Mouse (Mus musculus) midbrain, embryonic 10.5 days (tissue): Measurements from ENCODE around the gene Slc25a45. TPM values are rescaled to one million over a fixed set of nuclear protein-coding genes. Genes with fewer than 3 reads are reported as not detected.

Source experiments
- DNase-seq: peaks from one replicate; pipeline ENCODE4 v3.0.0-alpha.2; 2017; ENCODE audit warnings: low spot score
- H3K27ac ChIP-seq: fragments of 300-500 bp; sonication (generic); replicated peaks from 2 replicates; pipeline ENCODE4 v1.5.1; 2016; ENCODE audit warnings: mild to moderate bottlenecking
- H3K27me3 ChIP-seq: fragments of 300-500 bp; sonication (generic); 2 replicates; pipeline ENCODE4 v1.6.1; 2016; ENCODE audit warnings: low read depth, mild to moderate bottlenecking; ENCODE audit not compliant: poor library complexity, severe bottlenecking
- H3K36me3 ChIP-seq: fragments of 300-500 bp; sonication (generic); 2 replicates; pipeline ENCODE4 v1.6.1; 2016; ENCODE audit warnings: mild to moderate bottlenecking, moderate library complexity
- H3K4me1 ChIP-seq: fragments of 300-500 bp; sonication (generic); 2 replicates; pipeline ENCODE4 v1.6.1; 2016
- H3K4me3 ChIP-seq: fragments of 300-500 bp; sonication (generic); 2 replicates; pipeline ENCODE4 v1.5.1; 2016; ENCODE audit warnings: mild to moderate bottlenecking, moderate library complexity
- H3K9me3 ChIP-seq: fragments of 300-500 bp; sonication (generic); replicated peaks from 2 replicates; pipeline ENCODE4 v1.6.1; 2016; ENCODE audit warnings: mild to moderate bottlenecking
- WGBS: fragments of 180-500 bp; shearing (Covaris S2); methylation state at CpG from one replicate; pipeline ENCODE4 v1.1.7; 2016; 5-methylcytosine and 5-hydroxymethylcytosine counted together
- polyA plus RNA-seq: library from polyadenylated mRNA; unstranded; fragments of >200 nt; fragmentation: Nextera tagmentation; extraction: Ambion mirVana; gene quantifications from 2 replicates; pipeline ENCODE4 v1.2.1, GENCODE M21; 2016

Gene Slc25a45
- polyA plus RNA-seq, 1 experiment from 2014 or later: 2.3 TPM

DNA sequence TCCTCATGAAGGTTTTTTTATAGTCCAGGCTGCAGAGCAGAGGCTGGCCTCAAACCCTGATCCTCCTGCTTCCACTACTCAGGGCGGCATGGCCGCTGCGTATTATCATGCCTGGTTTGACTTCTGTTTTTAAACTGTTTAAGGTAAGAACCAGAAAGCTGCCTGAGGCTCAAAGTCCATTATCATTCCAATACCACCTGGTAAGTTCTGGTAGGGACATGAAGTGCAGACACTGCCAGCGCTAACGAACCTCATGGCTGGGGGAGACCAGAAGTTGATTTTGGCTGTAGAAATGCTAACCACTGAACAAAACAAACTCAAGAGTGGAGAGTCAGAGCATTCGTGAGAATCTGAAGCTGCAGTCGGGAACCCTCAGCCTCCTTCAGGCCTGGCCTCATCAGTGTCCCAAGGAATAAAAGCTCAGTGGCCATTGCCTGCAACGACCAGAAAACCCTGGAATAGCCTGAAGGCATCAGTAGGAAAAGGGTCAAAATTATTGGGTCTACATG, 41.6 kb upstream of the Slc25a45 start:
- H3K4me3 ChIP-seq: no peak overlapping the region
- H3K36me3 ChIP-seq: no peaks in the 10 kb centered on the region
- no peaks in the 10 kb centered on the region for H3K27me3 ChIP-seq
- 79% methylated on average over 8 of the region's 8 CpGs for whole genome bisulfite sequencing
- H3K9me3 ChIP-seq: no peaks in the 10 kb centered on the region
- DNase-seq: no peak
- H3K4me1 ChIP-seq: peaks cover 28% of the 10 kb centered on the region
- H3K27ac ChIP-seq: no peak overlapping the region

DNA sequence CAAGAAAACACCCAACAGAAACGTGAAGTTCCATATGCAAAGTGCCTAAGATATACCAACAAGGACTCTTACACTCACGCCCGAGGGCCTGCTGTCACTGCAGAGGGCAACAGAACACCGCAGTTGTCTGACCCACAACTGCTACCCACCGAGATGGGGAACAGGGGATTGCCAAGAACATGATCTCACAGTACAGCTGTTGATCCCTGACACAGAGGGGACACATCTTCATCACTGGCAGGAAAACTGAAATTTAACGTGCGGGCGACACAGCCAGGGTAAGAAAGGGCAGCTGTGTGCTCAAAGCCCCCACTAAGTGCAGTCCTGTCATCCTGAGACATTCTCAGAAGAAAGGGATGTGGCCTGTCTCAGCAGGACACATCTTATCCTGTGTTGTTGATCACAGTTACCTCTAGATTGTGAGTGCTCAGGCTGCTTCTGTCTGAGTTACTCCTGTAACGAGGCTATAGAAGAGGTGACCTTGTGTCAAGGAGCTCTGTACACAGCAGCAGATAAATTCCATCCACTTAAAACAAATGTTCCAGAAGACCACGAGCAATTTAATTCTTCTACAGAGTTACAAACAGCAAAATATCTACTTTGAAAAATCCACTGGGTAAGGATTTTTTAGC, 40.6 kb upstream of the Slc25a45 start:
- no peaks in the 10 kb centered on the region for H3K36me3 ChIP-seq
- H3K4me1 ChIP-seq: peaks cover 38% of the 10 kb centered on the region
- no peak overlapping the region for H3K4me3 ChIP-seq
- H3K9me3 ChIP-seq: no peaks in the 10 kb centered on the region
- no peak overlapping the region for H3K27ac ChIP-seq
- DNase-seq: no peak
- no peaks in the 10 kb centered on the region for H3K27me3 ChIP-seq
- 79% methylated on average over 10 of the region's 10 CpGs for WGBS

DNA sequence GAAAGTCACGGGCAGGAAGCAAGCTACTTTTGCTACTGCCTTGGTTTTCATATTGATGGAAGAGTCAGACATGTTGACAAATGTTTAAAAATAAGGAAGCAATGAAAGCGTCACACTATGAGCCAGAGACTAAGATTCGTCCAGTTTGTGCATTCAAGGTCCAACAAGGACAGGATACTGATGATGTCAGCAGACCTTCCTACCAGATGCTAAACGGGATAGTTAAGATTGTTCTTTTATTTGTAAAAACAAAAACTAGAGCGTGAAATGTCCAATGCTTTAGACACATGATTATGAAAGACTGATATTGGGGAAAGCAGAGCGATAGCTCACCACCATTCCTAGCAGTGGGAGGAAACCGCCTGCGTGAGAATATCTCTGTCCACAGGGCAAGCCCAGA, 40.0 kb upstream of the Slc25a45 start:
- H3K9me3 ChIP-seq: no peaks in the 10 kb centered on the region
- 93% methylated on average over 8 of the region's 8 CpGs for WGBS
- no peaks in the 10 kb centered on the region for H3K36me3 ChIP-seq
- H3K4me3 ChIP-seq: no peak overlapping the region
- peaks cover 44% of the 10 kb centered on the region for H3K4me1 ChIP-seq
- no peaks in the 10 kb centered on the region for H3K27me3 ChIP-seq
- H3K27ac ChIP-seq: no peak overlapping the region
- no peak for DNase-seq

DNA sequence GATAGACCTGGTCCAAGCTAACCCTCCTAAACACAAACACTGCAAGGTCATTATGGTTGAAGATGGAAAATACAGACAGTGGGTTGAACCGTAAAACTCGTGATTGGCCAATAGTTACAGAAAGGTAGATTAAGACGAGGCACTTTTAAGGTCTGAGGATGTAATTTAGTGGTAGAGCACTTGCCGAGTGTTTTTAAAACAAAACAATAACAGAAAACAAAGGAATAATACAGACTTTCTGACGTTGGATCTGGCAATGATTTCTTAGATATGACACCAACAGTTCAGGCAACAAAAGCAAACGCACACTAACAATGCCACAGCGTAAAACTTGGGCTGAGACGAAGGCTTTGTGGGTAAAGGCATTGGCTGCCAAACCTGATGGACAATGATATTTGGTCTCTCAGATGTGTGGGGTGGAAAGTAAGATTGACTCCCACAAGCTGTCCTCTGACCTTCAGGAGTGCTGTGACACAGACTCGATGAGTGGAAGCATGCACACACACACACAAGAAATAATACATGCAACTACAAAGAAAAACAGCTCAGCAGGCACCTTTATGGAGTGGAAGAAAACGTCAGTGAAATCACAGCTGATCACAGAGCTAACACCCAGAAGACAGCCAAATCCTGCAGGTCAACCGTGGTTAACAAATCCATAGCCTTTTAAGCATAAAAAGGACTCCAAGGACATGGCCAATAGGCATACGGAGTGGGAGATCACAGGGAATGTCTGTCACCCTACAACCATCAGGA, 39.3 kb upstream of the Slc25a45 start:
- H3K27ac ChIP-seq: no peak overlapping the region
- H3K4me3 ChIP-seq: no peak overlapping the region
- H3K9me3 ChIP-seq: no peaks in the 10 kb centered on the region
- H3K27me3 ChIP-seq: no peaks in the 10 kb centered on the region
- peaks cover 51% of the 10 kb centered on the region for H3K4me1 ChIP-seq
- DNase-seq: no peak
- 83% methylated on average over 12 of the region's 12 CpGs for WGBS
- no peaks in the 10 kb centered on the region for H3K36me3 ChIP-seq

DNA sequence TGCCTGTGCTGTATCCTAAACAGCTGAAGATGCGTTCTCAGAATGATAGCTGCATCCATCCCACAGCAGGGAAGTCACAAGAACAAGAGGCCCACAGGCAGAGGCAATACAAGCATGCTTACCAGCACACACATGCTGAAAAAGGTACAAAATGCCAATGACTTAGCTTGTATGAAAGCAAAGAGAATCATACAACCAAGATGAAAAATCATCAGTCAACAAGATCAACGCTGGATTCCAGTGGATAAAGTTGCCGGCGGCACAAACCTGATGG, 38.8 kb upstream of the Slc25a45 start:
- Histone ChIP-seq H3K9me3 (no peaks in the 10 kb centered on the region), H3K36me3 (no peaks in the 10 kb centered on the region), H3K4me3 (no peak overlapping the region), H3K27me3 (no peaks in the 10 kb centered on the region), H3K4me1 (peaks cover 56% of the 10 kb centered on the region), H3K27ac (no peak overlapping the region)
- no peak for DNase-seq
- WGBS: 89% methylated on average over 4 of the region's 4 CpGs

DNA sequence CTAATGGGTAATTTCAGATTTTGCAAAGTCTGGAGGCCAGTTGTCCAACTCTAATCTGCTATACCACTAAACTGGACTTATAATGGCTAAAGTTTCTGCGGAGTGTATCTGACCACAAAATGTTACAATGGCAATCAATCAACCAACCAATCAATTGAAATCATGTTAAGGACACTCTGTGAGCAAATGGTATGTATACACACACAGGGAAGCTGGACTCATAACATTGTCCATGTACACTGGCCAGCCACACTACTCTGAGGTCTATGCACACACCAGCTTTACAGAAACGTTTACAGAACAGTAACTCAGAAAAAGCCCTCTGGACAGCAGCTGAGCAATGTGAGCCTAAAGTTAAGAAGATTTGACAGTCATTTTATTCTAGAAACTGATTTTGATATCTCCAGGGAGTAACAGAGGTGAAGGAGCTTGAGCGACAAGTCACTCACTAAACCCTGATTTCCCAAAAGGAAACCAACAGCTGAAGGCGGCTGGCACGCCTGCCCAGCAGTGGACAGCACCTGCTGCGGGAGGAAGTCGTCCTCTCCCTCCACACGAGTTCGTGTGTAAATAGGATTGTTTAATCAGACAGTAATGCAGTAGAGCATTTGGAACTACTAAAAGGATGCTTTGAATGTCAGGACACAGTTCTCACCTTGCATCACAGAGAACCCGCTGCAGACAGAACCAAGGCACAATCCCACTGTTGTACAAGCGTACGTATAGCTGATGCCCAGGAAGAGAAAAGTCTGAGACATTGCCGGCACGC, 38.1 kb upstream of the Slc25a45 start:
- Histone ChIP-seq H3K4me3 (no peak overlapping the region), H3K4me1 (peaks cover 63% of the 10 kb centered on the region), H3K9me3 (no peaks in the 10 kb centered on the region), H3K27ac (no peak overlapping the region), H3K36me3 (no peaks in the 10 kb centered on the region), H3K27me3 (no peaks in the 10 kb centered on the region)
- no peak for DNase-seq
- 84% methylated on average over 14 of the region's 14 CpGs for WGBS

DNA sequence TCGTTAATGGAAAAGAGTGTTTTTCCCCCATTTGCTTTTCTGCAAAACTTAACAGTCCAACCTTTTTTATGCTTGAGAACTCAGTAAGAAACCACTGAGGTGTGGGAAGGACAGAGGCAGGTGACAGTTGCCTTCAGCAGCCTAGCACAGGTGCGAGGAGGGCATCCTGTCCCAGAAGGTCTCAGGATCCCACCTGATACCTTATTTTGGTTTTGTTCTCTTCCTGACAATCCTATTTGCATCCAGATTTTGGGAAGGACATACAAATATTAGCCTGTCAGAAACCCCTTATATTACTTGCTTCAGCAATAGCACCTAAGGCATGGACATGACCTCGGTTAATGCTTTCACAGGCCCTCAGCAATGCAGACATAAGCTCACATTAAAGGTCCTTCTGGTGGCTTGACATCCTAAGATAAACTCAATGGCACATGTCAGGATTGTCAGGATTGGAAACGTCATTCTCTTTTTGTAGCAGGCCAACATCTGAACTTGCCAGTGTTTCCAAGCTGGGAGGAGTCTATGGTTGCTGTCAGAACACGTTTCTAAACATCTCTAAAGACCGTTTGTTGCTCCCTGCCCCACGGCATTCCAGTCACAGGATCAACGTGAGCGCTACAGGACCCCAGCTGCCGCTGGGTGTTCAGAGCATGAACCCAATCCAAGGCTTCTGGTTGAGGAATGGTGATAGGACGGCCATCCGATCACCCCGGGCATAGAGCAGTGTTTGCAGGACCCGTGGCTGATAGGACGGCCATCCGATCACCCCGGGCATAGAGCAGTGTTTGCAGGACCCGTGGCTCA, 37.3 kb upstream of the Slc25a45 start:
- Histone ChIP-seq H3K36me3 (no peaks in the 10 kb centered on the region), H3K4me3 (no peak overlapping the region), H3K9me3 (no peaks in the 10 kb centered on the region), H3K27me3 (no peaks in the 10 kb centered on the region), H3K4me1 (peaks cover 71% of the 10 kb centered on the region), H3K27ac (no peak overlapping the region)
- 83% methylated on average over 18 of the region's 18 CpGs for WGBS
- no peak for DNase-seq

DNA sequence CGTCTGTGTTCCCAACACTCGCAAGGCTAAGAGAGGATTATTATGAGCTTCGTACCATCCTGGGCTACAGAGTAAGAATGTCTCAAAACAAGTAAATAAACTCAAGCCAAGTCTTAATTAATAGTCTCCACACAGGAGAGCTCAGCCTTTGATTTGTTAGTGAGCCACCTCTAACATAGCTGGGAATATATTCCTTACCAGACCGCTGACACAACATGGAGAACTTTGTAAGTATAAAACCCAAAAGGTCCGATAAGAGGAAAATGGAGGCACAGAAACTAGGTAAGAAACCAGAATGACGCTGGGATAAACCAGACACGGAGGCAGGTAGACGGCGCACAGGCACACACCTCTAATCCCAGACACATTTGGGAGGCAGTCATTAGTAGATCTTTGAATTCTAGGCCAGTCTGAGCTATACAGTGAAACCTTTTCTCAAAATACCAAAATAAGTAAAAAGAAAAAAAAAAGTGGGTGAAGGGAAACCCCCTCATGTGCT, 36.7 kb upstream of the Slc25a45 start:
- Histone ChIP-seq H3K27ac (peak overlapping the region; percentile 72; the same call in 1 of the 2 replicates), H3K36me3 (no peaks in the 10 kb centered on the region), H3K9me3 (no peaks in the 10 kb centered on the region), H3K27me3 (no peaks in the 10 kb centered on the region), H3K4me3 (no peak overlapping the region), H3K4me1 (peaks cover 77% of the 10 kb centered on the region)
- DNase-seq: no peak
- WGBS: 91% methylated on average over 9 of the region's 9 CpGs

DNA sequence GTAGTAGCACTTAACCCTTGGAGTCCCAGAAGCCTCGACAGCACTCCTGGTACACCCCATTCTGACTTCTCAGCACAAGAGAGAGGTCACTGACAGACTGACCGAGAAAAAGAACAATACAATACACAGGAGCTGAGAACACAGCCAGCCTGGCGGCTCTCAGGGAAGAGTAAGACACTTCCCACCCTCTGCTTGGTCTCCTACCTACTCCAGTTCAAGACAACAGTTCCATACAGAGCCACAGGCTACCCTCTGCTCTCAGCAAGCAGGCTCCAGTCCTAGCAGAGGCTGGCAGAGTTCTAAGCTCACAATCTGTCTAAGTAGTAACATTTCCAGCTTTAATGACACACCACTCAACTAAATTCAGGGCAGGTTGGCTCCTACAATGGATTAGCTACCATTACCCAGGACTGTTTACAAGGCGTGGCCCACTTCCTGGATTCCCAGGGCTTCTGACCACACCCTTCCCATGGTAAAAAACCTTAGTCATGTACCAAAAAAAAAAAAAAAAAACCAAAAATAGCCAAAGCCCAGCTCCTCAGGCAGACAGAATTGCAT, 36.1 kb upstream of the Slc25a45 start:
- DNase-seq: no peak
- Histone ChIP-seq H3K27me3 (no peaks in the 10 kb centered on the region), H3K27ac (peak overlapping the region; percentile 72), H3K4me1 (peaks cover 82% of the 10 kb centered on the region), H3K36me3 (no peaks in the 10 kb centered on the region), H3K9me3 (no peaks in the 10 kb centered on the region), H3K4me3 (no peak overlapping the region)
- 62% methylated on average over 4 of the region's 4 CpGs for WGBS

DNA sequence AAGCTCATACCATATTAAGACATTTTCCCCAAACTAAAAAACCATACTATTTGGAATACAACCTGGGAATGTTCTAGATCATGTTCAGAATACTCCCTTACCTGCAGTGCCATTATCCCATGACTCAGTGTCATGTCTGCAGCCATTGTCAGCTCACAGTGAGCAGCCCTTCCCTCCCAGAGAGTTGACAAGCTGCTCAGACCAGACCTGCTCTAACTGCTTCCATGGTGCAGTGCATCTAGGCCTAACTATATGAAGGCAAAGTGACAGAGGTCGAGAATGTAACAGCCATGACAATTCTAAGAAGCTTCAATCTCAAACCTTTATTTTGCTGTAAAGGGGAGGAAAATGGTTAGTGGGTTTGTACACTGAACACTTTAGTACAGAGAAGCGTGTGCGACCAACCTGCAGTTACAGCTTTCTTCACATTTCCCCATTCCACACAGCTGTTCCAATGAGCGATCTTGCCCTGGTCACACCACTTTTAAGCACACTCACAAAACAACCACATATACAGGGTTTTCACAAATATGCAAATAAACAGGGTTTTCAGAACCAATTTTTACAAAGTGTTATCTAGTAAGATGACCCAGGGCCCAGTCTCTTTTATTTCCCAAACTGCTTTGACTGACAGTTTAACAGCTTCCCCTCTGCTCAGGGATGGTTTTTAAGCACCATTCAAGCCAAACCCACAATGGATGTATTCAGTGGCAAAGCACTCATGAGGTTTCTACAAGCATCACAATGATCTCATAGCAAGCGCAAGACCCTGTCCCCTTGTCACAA, 35.4 kb upstream of the Slc25a45 start:
- Histone ChIP-seq H3K27ac (peak overlapping the region; percentile 95), H3K4me1 (peaks cover 84% of the 10 kb centered on the region), H3K36me3 (no peaks in the 10 kb centered on the region), H3K27me3 (no peaks in the 10 kb centered on the region), H3K4me3 (no peak overlapping the region), H3K9me3 (no peaks in the 10 kb centered on the region)
- WGBS: 78% methylated on average over 5 of the region's 5 CpGs
- no peak for DNase-seq

DNA sequence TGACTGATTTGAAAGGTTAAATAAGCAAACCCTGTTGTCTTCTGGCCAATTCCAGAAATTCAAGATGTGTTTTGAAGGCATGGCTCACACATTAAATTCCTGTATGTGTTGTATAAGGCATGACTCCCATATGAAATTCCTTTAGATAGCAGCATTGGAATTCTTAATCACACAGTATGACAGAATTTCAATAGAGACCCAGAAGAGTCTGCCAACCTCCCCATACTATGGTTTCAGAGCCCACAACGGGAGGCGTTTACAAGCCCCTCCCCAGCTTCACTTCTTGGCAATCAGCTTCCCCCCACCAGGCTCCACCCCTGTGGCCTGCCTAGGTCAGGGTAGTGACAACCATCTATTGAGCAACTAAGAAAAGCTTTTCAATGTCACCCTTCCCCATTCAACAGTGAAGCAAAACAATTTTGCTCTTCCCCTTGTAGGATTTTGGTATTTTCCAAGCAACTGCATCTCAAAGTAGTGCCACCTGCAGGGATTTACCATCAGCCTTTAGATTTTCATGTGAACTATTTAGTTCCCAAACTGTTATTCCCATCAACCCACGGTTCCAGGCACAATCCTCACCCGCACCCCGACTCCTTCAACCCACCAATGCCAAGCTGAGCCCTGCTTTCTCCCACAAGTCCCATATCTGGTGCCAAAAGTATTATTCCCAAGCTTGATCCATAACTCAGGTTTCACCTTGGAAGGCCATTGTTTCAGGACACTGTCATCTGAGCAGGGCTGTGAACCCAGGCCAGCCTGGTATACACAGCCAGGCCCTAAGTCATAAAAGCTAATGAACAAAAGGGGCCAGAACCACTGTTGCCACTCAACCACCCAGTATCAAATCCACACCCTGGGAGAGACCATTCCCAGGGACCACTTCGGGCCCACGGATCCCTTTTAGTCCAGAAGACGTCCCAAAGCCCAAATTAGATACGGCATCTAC, 34.5 kb upstream of the Slc25a45 start:
- no peak for DNase-seq
- H3K27ac ChIP-seq: peak overlapping the region; percentile 95
- H3K4me1 ChIP-seq: peaks cover 93% of the 10 kb centered on the region
- peak overlapping the region; percentile 12; the same call in 1 of the 2 replicates for H3K4me3 ChIP-seq
- no peaks in the 10 kb centered on the region for H3K36me3 ChIP-seq
- H3K27me3 ChIP-seq: no peaks in the 10 kb centered on the region
- no peaks in the 10 kb centered on the region for H3K9me3 ChIP-seq
- 73% methylated on average over 9 of the region's 9 CpGs for WGBS
